Mouse (Mus musculus): Measurements from ENCODE around the gene Adra1b. TPM values are rescaled to one million over a fixed set of nuclear protein-coding genes. Genes with fewer than 3 reads are reported as not detected.
A peak's percentile ranks its signal among the peaks of the same experiment; 100 is the strongest.

Gene Adra1b
- polyA plus RNA-seq, 1 experiment from 2014 or later: 0.42 TPM

DNA sequence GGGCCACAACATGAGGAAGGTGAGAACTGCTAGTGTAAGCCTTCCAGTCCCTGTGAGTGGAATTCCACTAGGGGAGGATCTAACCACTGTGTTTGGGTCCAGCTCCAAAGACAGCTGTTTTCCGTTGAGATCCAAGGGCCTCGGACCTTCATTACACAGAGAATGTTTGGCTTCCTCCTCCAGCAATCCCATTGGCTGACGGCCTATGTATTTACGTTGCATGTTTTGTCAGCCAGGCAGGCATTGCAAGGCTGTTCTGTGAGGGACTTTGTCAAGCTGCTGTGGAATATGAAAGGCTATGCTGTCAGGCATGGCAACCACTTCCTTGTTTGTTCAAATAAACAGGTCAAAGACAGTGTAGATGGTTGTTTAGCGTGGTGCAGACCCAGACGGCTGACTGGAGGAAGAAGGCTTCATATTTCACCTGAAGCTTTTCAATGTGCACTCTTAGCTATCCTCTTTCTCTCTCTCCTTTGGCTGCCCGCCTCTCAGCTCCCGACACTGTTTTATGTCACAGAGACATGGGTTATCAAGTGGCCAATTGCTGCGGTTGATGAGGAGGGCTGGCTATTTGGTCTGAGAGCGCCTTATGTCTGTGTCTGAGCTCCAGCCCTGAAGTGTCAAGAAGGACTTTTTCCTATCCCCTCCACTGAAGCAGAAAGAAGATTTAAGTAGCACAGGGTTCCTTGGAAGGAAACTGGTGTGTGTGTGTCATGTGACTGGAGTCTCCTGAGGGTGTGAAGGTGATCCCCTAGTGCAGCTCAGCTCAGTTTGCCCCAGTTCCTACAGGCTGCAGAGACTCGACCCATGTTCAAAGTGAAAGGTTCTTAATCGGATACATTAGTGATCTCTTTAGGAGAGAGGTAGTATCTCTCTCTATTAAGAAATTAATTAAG, 13.8 kb upstream of the Adra1b start:
- ATAC-seq (replicated peaks; ENCODE audit: insufficient number of reproducible peaks, low FRiP score, low TSS enrichment, low read depth): peak; percentile 55; the same call in 1 of the 2 replicates
- no peak overlapping the region for H3K27ac ChIP-seq (replicated peaks; ENCODE audit: low read depth, low read length)
- 49% methylated on average over 12 of the region's 12 CpGs for WGBS
- H3K27me3 ChIP-seq (ENCODE audit: control insufficient read depth, insufficient read depth, low read length): no peaks in the 10 kb centered on the region
- H3K4me3 ChIP-seq (ENCODE audit: low read depth, low read length): no peak overlapping the region
- H3K9me3 ChIP-seq (replicated peaks; ENCODE audit: control insufficient read depth, low read length): no peaks in the 10 kb centered on the region
- DNase-seq (ENCODE audit: low spot score): peak; percentile 40
- H3K4me1 ChIP-seq (ENCODE audit: control insufficient read depth, insufficient read depth, low read length): no peaks in the 10 kb centered on the region
- no peaks in the 10 kb centered on the region for H3K36me3 ChIP-seq (replicated peaks; ENCODE audit: control insufficient read depth, insufficient read depth, low read depth, low read length)
- H3K4me2 ChIP-seq (ENCODE audit: low read depth, low read length): no peak overlapping the region
- H3K9ac ChIP-seq (replicated peaks; ENCODE audit: low read length): no peak overlapping the region

DNA sequence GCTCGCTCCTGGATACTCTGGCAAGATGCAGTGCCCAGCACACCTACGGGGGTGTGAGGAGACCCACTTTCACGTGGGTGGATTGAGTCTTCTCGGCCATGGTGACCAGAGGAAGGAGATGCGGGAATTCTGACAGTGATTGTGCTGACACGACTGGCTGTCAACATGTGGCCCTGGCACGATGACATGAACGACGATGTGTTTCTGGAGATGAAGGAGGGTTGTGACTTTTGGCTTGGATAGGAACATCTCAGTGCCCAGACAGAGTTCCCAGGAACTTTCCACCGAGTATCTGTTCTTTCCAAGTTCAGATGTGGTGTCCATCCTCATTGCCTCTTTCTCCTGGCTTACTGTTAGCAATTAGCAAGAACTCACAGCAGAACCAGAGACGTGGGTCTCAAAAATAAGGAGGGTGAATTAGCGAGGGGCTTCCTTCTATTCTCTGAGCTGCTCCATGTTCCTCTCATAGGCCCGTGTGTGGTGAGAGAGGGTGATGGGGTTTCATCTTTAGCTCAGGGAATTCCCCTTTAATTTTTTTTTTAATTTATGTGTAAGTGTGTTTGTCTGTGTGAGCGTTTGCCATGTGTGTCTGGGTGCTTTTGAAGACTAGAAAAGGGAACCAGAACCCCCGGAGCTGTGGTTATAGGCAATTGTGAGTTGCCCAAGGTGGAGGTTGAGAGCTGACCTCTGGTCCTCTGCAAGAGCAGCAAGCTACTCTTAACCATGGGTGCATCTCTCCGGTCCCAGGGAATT, 11.3 kb upstream of the Adra1b start:
- Histone ChIP-seq H3K4me1 (ENCODE audit: control insufficient read depth, insufficient read depth, low read length) (no peaks in the 10 kb centered on the region), H3K36me3 (replicated peaks; ENCODE audit: control insufficient read depth, insufficient read depth, low read depth, low read length) (no peaks in the 10 kb centered on the region), H3K27me3 (ENCODE audit: control insufficient read depth, insufficient read depth, low read length) (no peaks in the 10 kb centered on the region), H3K4me3 (ENCODE audit: low read depth, low read length) (no peak overlapping the region), H3K4me2 (ENCODE audit: low read depth, low read length) (no peak overlapping the region), H3K9me3 (replicated peaks; ENCODE audit: control insufficient read depth, low read length) (no peaks in the 10 kb centered on the region), H3K9ac (replicated peaks; ENCODE audit: low read length) (no peak overlapping the region), H3K27ac (replicated peaks; ENCODE audit: low read depth, low read length) (no peak overlapping the region)
- ATAC-seq (replicated peaks; ENCODE audit: insufficient number of reproducible peaks, low FRiP score, low TSS enrichment, low read depth) (no peak), DNase-seq (ENCODE audit: low spot score) (no peak)
- WGBS: 90% methylated on average over 16 of the region's 16 CpGs

DNA sequence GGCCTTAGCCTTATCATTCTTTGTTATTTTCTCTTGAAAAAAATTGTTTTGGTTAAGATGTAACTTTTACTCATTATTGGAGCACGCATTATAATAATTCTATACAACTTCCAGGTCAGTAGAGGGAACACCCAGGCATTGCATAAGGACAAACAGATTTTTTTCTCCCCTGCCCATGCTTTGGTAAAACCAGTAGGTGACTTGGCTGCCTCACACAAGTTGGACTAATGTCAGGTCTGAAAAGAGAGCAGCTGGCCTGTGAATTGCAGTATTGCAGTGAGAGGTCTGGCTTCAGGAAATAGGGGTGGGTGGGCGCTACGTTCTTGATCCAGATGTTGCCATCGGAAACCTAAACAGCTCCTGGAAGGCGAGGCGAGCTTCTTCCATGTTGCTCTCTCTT, 10.6 kb upstream of the Adra1b start:
- ATAC-seq (replicated peaks; ENCODE audit: insufficient number of reproducible peaks, low FRiP score, low TSS enrichment, low read depth) (no peak), DNase-seq (ENCODE audit: low spot score) (no peak)
- H3K27ac ChIP-seq (replicated peaks; ENCODE audit: low read depth, low read length): no peak overlapping the region
- no peak overlapping the region for H3K4me3 ChIP-seq (ENCODE audit: low read depth, low read length)
- no peaks in the 10 kb centered on the region for H3K36me3 ChIP-seq (replicated peaks; ENCODE audit: control insufficient read depth, insufficient read depth, low read depth, low read length)
- no peaks in the 10 kb centered on the region for H3K27me3 ChIP-seq (ENCODE audit: control insufficient read depth, insufficient read depth, low read length)
- H3K4me2 ChIP-seq (ENCODE audit: low read depth, low read length): no peak overlapping the region
- WGBS: 74% methylated on average over 6 of the region's 6 CpGs
- no peak overlapping the region for H3K9ac ChIP-seq (replicated peaks; ENCODE audit: low read length)
- no peaks in the 10 kb centered on the region for H3K9me3 ChIP-seq (replicated peaks; ENCODE audit: control insufficient read depth, low read length)
- H3K4me1 ChIP-seq (ENCODE audit: control insufficient read depth, insufficient read depth, low read length): no peaks in the 10 kb centered on the region

DNA sequence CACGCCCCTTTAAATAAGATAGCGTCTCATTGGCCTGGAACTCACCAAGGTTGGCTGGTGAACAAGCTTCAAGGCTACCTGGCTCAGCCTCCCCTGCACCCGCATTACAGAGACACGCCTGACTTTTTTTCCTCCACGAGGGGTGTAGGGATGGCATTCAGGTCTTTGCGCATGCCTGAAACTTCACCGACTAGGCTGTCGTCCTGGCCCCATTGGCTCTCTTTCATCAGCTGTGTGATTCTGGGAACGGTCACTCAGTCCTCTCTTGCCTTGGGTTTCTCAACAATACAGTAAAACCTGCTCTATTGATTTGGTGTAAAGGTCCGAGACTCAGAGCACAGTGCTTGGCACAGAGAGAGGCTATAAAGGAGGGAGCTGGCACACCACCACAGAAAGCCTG, 2.3 kb upstream of the Adra1b start:
- Histone ChIP-seq H3K4me2 (ENCODE audit: low read depth, low read length) (no peak overlapping the region), H3K9ac (replicated peaks; ENCODE audit: low read length) (no peak overlapping the region), H3K27me3 (ENCODE audit: control insufficient read depth, insufficient read depth, low read length) (no peaks in the 10 kb centered on the region), H3K4me1 (ENCODE audit: control insufficient read depth, insufficient read depth, low read length) (no peaks in the 10 kb centered on the region), H3K4me3 (ENCODE audit: low read depth, low read length) (no peak overlapping the region), H3K9me3 (replicated peaks; ENCODE audit: control insufficient read depth, low read length) (no peaks in the 10 kb centered on the region), H3K36me3 (replicated peaks; ENCODE audit: control insufficient read depth, insufficient read depth, low read depth, low read length) (no peaks in the 10 kb centered on the region), H3K27ac (replicated peaks; ENCODE audit: low read depth, low read length) (no peak overlapping the region)
- ATAC-seq (replicated peaks; ENCODE audit: insufficient number of reproducible peaks, low FRiP score, low TSS enrichment, low read depth): no peak
- 80% methylated on average over 10 of the region's 10 CpGs for WGBS
- no peak for DNase-seq (ENCODE audit: low spot score)

DNA sequence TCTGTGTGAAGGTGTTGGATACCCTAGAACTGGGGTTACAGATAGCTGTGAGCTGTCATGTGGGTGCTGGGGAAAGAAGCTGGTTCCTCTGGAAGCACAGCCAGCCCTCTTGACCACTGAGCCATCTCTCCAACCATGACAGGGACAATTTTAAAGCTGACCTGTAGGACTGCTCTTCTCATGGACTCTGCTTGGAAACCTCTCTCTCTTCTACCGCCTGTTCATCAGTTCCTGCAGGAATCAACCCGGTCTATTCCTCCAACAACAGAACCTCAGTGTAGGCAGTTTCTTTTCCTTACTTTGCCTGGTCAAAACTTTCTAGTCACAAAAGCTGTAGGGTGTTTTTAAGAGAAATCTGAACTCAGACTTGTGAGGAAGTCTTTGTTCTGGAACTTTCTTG, 1.3 kb downstream of the Adra1b start:
- no peak for ATAC-seq (replicated peaks; ENCODE audit: insufficient number of reproducible peaks, low FRiP score, low TSS enrichment, low read depth)
- whole genome bisulfite sequencing: 80% methylated on average over 2 of the region's 2 CpGs

DNA sequence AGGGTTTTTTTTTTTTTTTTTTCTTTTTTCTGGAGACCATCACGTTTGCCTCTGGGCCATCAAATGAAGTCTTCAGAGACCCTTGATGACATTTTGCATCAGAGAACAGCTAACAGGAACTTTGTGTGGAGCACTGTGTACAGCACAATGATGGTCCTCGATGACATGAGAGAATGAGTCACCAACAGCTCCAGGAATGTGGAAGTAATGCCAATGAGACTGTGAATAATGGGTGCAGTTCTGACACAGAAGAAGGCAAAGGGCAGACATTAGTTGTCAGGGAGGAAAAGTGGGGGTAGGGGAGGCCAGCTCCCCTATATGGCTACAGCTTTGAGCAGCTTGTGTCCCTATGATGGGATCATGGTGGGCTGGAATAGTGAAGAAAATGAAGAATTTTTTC, 5.7 kb downstream of the Adra1b start:
- no peak overlapping the region for H3K27ac ChIP-seq (replicated peaks; ENCODE audit: low read depth, low read length)
- no peaks in the 10 kb centered on the region for H3K9me3 ChIP-seq (replicated peaks; ENCODE audit: control insufficient read depth, low read length)
- H3K4me2 ChIP-seq (ENCODE audit: low read depth, low read length): no peak overlapping the region
- H3K9ac ChIP-seq (replicated peaks; ENCODE audit: low read length): no peak overlapping the region
- H3K4me3 ChIP-seq (ENCODE audit: low read depth, low read length): no peak overlapping the region
- H3K4me1 ChIP-seq (ENCODE audit: control insufficient read depth, insufficient read depth, low read length): no peaks in the 10 kb centered on the region
- WGBS: 81% methylated on average over 2 of the region's 2 CpGs
- H3K27me3 ChIP-seq (ENCODE audit: control insufficient read depth, insufficient read depth, low read length): no peaks in the 10 kb centered on the region
- no peak for DNase-seq (ENCODE audit: low spot score)
- no peak for ATAC-seq (replicated peaks; ENCODE audit: insufficient number of reproducible peaks, low FRiP score, low TSS enrichment, low read depth)
- H3K36me3 ChIP-seq (replicated peaks; ENCODE audit: control insufficient read depth, insufficient read depth, low read depth, low read length): no peaks in the 10 kb centered on the region

More for the DNA sequence above, 1.3 kb downstream of the Adra1b start:
- no peak overlapping the region for H3K9ac ChIP-seq (replicated peaks; ENCODE audit: low read length)
- no peak overlapping the region for H3K4me3 ChIP-seq (ENCODE audit: low read depth, low read length)
- no peak overlapping the region for H3K4me2 ChIP-seq (ENCODE audit: low read depth, low read length)
- no peaks in the 10 kb centered on the region for H3K9me3 ChIP-seq (replicated peaks; ENCODE audit: control insufficient read depth, low read length)
- DNase-seq (ENCODE audit: low spot score): no peak
- H3K27ac ChIP-seq (replicated peaks; ENCODE audit: low read depth, low read length): no peak overlapping the region
- no peaks in the 10 kb centered on the region for H3K27me3 ChIP-seq (ENCODE audit: control insufficient read depth, insufficient read depth, low read length)
- H3K36me3 ChIP-seq (replicated peaks; ENCODE audit: control insufficient read depth, insufficient read depth, low read depth, low read length): no peaks in the 10 kb centered on the region
- H3K4me1 ChIP-seq (ENCODE audit: control insufficient read depth, insufficient read depth, low read length): no peaks in the 10 kb centered on the region

DNA sequence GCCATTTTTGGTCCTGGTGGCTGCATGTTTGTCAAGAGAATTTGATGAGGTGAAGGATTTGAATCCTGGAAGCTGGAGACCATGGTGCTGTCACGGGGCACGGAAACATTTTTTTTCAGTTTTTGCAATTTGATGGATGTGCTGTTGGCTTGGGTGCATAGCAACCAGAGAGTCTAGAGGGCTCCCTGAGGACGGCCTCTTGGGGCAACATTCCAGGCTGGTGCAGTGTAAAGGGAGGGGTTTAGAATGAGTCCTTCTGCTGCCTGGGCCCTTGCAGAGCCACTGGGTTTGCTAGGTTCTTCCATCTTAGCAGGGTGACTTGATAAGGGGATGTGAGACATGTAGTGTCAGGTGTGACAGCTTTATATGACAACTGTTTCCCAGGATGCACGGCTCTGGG, 8.5 kb downstream of the Adra1b start:
- Histone ChIP-seq H3K27me3 (ENCODE audit: control insufficient read depth, insufficient read depth, low read length) (no peaks in the 10 kb centered on the region), H3K4me2 (ENCODE audit: low read depth, low read length) (no peak overlapping the region), H3K9me3 (replicated peaks; ENCODE audit: control insufficient read depth, low read length) (no peaks in the 10 kb centered on the region), H3K9ac (replicated peaks; ENCODE audit: low read length) (no peak overlapping the region), H3K36me3 (replicated peaks; ENCODE audit: control insufficient read depth, insufficient read depth, low read depth, low read length) (no peaks in the 10 kb centered on the region), H3K4me3 (ENCODE audit: low read depth, low read length) (no peak overlapping the region), H3K27ac (replicated peaks; ENCODE audit: low read depth, low read length) (no peak overlapping the region), H3K4me1 (ENCODE audit: control insufficient read depth, insufficient read depth, low read length) (no peaks in the 10 kb centered on the region)
- ATAC-seq (replicated peaks; ENCODE audit: insufficient number of reproducible peaks, low FRiP score, low TSS enrichment, low read depth) (no peak), DNase-seq (ENCODE audit: low spot score) (no peak)
- 80% methylated on average over 4 of the region's 4 CpGs for WGBS

DNA sequence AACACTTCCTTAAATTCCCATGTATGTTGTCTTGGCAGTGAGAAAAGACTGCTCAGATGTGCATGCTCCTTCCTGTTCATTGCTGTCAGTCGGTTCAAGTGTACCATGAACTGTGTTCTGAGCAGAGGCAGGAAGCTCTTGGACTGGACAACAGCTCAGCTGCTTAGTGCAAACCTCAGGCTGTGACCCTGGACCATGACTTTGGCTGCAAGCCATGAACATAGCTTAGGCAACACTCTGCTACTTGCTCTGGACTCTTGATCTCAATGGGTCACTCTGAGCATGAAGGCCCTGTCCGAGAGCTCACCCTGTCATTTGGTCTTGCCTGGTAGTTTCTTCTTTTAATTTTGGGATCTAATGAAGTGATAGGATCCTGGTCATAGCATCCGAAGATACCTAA, 9.6 kb downstream of the Adra1b start:
- no peak overlapping the region for H3K9ac ChIP-seq (replicated peaks; ENCODE audit: low read length)
- H3K36me3 ChIP-seq (replicated peaks; ENCODE audit: control insufficient read depth, insufficient read depth, low read depth, low read length): no peaks in the 10 kb centered on the region
- no peak overlapping the region for H3K4me3 ChIP-seq (ENCODE audit: low read depth, low read length)
- H3K9me3 ChIP-seq (replicated peaks; ENCODE audit: control insufficient read depth, low read length): no peaks in the 10 kb centered on the region
- no peak overlapping the region for H3K27ac ChIP-seq (replicated peaks; ENCODE audit: low read depth, low read length)
- ATAC-seq (replicated peaks; ENCODE audit: insufficient number of reproducible peaks, low FRiP score, low TSS enrichment, low read depth): no peak
- DNase-seq (ENCODE audit: low spot score): no peak
- no peaks in the 10 kb centered on the region for H3K27me3 ChIP-seq (ENCODE audit: control insufficient read depth, insufficient read depth, low read length)
- 79% methylated on average over 3 of the region's 3 CpGs for WGBS
- no peak overlapping the region for H3K4me2 ChIP-seq (ENCODE audit: low read depth, low read length)
- H3K4me1 ChIP-seq (ENCODE audit: control insufficient read depth, insufficient read depth, low read length): no peaks in the 10 kb centered on the region

All from embryonic facial prominence, embryonic 11.5 days (tissue).